Mouse (Mus musculus) thymus, adult 2 months (tissue): ENCODE measurements around the gene Stx8.

Experiments
- CTCF ChIP-seq: fragments of 200-500 bp; IDR thresholded peaks from 2 replicates; pipeline ENCODE4 v1.5.1; 2012; ENCODE audit warnings: mild to moderate bottlenecking, control low read depth, low read length, moderate library complexity, borderline replicate concordance; ENCODE audit not compliant: control insufficient read depth, poor library complexity, insufficient read depth; ENCODE audit errors: extremely low read depth
- POLR2A ChIP-seq: fragments of 200-500 bp; IDR thresholded peaks from 2 replicates; pipeline ENCODE4 v1.6.1; 2012; ENCODE audit warnings: mild to moderate bottlenecking, low read length, control low read depth, moderate library complexity; ENCODE audit not compliant: control insufficient read depth, poor library complexity, insufficient read depth; ENCODE audit errors: extremely low read depth

GRCm38 (mm10) chr11:68214496-68215205 lies 248.7 kb downstream of the Stx8 start:
- TF ChIP-seq CTCF = no peak
- no peak for TF ChIP-seq POLR2A
